Mouse (Mus musculus): Measurements from ENCODE around the gene Cd24a. TPM values are rescaled to one million over a fixed set of nuclear protein-coding genes. Genes with fewer than 3 reads are reported as not detected.

Gene Cd24a
- polyA plus RNA-seq, 1 experiment from 2014 or later, result 461 TPM

DNA sequence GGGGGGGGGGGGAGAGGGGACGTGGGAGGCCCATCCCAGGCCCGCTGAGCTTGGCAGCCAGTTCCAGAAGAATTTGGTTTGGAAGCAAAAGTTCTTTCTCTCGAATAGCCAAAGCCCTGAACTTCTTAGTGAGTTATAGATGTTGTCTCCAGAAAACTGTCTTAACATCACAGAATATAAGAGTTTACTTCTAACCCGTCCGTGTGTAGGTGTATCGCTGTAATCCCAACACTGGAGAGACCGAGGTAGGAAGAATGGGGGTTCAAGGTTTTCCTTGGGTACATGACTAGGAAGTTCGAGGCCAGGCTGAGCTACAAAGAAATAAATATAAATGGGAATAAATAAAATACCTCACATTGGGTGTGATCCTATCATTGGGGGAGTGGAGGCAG is 36.9 kb upstream of the Cd24a start:
- Histone ChIP-seq H3K27ac (ENCODE audit: low read depth) (no peak overlapping the region), H3K9me3 (ENCODE audit: low read length) (no peaks in the 10 kb centered on the region), H3K36me3 (replicated peaks; ENCODE audit: insufficient read depth, low read length) (0 out of 2 replicates have a peak, but pooled peaks cover 2% of the 10 kb centered on the region), H3K27me3 (ENCODE audit: insufficient read depth, low read length) (no peaks in the 10 kb centered on the region), H3K4me1 (ENCODE audit: insufficient read depth) (peaks cover 15% of the 10 kb centered on the region), H3K9ac (replicated peaks) (no peak overlapping the region), H3K4me2 (ENCODE audit: low read depth, low read length) (peak overlapping the region; percentile 69), H3K4me3 (ENCODE audit: low read depth, low read length) (peak overlapping the region; percentile 87)
- WGBS (ENCODE audit: insufficient replicate concordance), result 45% methylated on average over 7 of the region's 8 CpGs
- TF ChIP-seq CTCF (IDR thresholded peaks at IDR 0.05; ENCODE audit: low read depth), result no peak
- no peak for DNase-seq
- ATAC-seq, result no peak

DNA sequence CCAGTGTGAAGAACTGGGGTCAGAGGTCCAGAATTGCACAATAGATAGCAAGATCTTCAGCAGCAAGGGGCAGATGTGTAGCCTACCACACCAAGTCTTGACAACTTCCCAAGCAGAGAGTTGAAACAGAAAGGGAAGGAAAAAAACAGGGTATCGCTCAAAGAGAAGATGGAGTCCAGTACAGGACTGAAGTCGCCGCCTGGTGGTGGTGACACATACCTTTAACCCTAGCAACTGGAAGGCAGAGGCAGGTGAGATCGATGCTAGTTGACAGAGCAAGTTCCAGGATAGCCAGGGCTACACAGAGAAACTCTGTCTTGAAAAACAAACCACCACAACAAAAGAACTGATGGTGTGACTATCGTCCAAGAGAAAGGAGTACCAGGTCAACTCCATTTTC is 28.7 kb upstream of the Cd24a start:
- H3K4me3 ChIP-seq (ENCODE audit: low read depth, low read length), result no peak overlapping the region
- no peaks in the 10 kb centered on the region for H3K9me3 ChIP-seq (ENCODE audit: low read length)
- 45% methylated on average over 5 of the region's 5 CpGs for WGBS (ENCODE audit: insufficient replicate concordance)
- H3K4me2 ChIP-seq (ENCODE audit: low read depth, low read length), result no peak overlapping the region
- no peaks in the 10 kb centered on the region for H3K27me3 ChIP-seq (ENCODE audit: insufficient read depth, low read length)
- no peak overlapping the region for H3K27ac ChIP-seq (ENCODE audit: low read depth)
- peak; percentile 60; the same call in 1 of the 2 replicates for ATAC-seq
- no peak overlapping the region for H3K9ac ChIP-seq (replicated peaks)
- no peak for TF ChIP-seq EP300 (IDR thresholded peaks at IDR 0.05; ENCODE audit: low read depth)
- peak; percentile 64 for TF ChIP-seq CTCF (IDR thresholded peaks at IDR 0.05; ENCODE audit: low read depth)
- no peaks in the 10 kb centered on the region; the same call in 1 of the 2 replicates for H3K4me1 ChIP-seq (ENCODE audit: insufficient read depth)
- DNase-seq, result peak; percentile 58
- H3K36me3 ChIP-seq (replicated peaks; ENCODE audit: insufficient read depth, low read length), result no peaks in the 10 kb centered on the region

DNA sequence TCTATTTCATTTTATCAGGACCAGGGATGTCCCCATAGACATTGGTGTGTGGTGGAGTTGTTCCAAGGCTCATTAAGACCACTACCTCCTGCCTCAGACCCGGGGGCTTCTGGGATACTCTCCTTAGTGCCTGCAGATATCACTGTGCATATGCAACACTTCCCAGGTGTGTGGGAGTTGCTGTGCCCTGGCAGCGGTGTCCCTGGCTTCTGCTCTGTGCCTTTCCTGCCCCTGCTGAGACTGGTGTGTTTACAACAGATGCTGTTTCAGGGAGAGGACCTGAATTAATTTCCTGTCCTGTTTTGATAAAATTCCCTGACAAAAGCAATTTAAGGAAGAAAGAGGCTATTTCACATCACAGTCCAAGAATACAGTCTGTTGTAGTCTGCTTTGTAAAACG is 27.2 kb upstream of the Cd24a start:
- no peak for TF ChIP-seq CTCF (IDR thresholded peaks at IDR 0.05; ENCODE audit: low read depth)
- TF ChIP-seq EP300 (IDR thresholded peaks at IDR 0.05; ENCODE audit: low read depth), result no peak
- Histone ChIP-seq H3K27me3 (ENCODE audit: insufficient read depth, low read length) (no peaks in the 10 kb centered on the region), H3K4me1 (ENCODE audit: insufficient read depth) (no peaks in the 10 kb centered on the region; the same call in 1 of the 2 replicates), H3K4me2 (ENCODE audit: low read depth, low read length) (no peak overlapping the region), H3K9me3 (ENCODE audit: low read length) (no peaks in the 10 kb centered on the region), H3K9ac (replicated peaks) (no peak overlapping the region), H3K4me3 (ENCODE audit: low read depth, low read length) (no peak overlapping the region), H3K36me3 (replicated peaks; ENCODE audit: insufficient read depth, low read length) (no peaks in the 10 kb centered on the region), H3K27ac (ENCODE audit: low read depth) (no peak overlapping the region)
- ATAC-seq, result no peak
- WGBS (ENCODE audit: insufficient replicate concordance), result 42% methylated on average over 3 of the region's 3 CpGs
- DNase-seq, result no peak

DNA sequence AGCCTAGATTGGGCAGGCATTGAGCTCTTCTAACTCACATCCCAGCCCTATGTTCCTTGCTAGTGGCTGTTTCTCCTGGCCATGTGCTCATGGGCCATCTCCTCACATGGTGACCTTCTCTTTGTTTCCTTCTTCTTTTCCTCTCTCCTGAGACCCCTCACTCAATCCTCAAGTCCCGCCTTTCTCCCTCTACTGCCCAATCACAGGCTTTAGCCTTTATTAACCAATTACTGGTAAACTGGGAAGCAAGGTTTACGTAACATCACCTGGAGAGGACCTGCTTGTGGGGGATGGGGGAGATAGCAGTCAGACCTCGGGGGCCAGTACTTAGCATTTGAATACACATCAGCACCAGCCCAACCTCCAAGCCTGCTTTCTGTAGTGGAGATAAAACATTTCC is 26.7 kb upstream of the Cd24a start:
- Histone ChIP-seq H3K4me2 (ENCODE audit: low read depth, low read length) (no peak overlapping the region), H3K36me3 (replicated peaks; ENCODE audit: insufficient read depth, low read length) (no peaks in the 10 kb centered on the region), H3K27ac (ENCODE audit: low read depth) (no peak overlapping the region), H3K4me3 (ENCODE audit: low read depth, low read length) (no peak overlapping the region), H3K9me3 (ENCODE audit: low read length) (no peaks in the 10 kb centered on the region), H3K27me3 (ENCODE audit: insufficient read depth, low read length) (no peaks in the 10 kb centered on the region), H3K4me1 (ENCODE audit: insufficient read depth) (no peaks in the 10 kb centered on the region; the same call in 1 of the 2 replicates), H3K9ac (replicated peaks) (no peak overlapping the region)
- DNase-seq, result no peak
- WGBS (ENCODE audit: insufficient replicate concordance), result 49% methylated on average over 3 of the region's 3 CpGs
- TF ChIP-seq EP300 (IDR thresholded peaks at IDR 0.05; ENCODE audit: low read depth), result no peak
- no peak for TF ChIP-seq CTCF (IDR thresholded peaks at IDR 0.05; ENCODE audit: low read depth)
- no peak for ATAC-seq

- no peak for DNase-seq
- no peak overlapping the region for H3K4me3 ChIP-seq (ENCODE audit: low read depth, low read length)
Measured at GRCm38 (mm10) chr10:43557630-43558165, 20.4 kb upstream of the Cd24a start.

GRCm38 (mm10) chr10:43559313-43559712 is 18.8 kb upstream of the Cd24a start:
- Histone ChIP-seq H3K27ac (ENCODE audit: low read depth) (no peak overlapping the region), H3K27me3 (ENCODE audit: insufficient read depth, low read length) (no peaks in the 10 kb centered on the region), H3K4me2 (ENCODE audit: low read depth, low read length) (no peak overlapping the region), H3K4me1 (ENCODE audit: insufficient read depth) (no peaks in the 10 kb centered on the region), H3K4me3 (ENCODE audit: low read depth, low read length) (no peak overlapping the region), H3K9ac (replicated peaks) (no peak overlapping the region), H3K9me3 (ENCODE audit: low read length) (no peaks in the 10 kb centered on the region), H3K36me3 (replicated peaks; ENCODE audit: insufficient read depth, low read length) (no peaks in the 10 kb centered on the region)
- no peak for DNase-seq
- ATAC-seq, result no peak
- TF ChIP-seq CTCF (IDR thresholded peaks at IDR 0.05; ENCODE audit: low read depth) (no peak), EP300 (IDR thresholded peaks at IDR 0.05; ENCODE audit: low read depth) (no peak)
- 74% methylated on average over 11 of the region's 11 CpGs for WGBS (ENCODE audit: insufficient replicate concordance)

More at GRCm38 (mm10) chr10:43557630-43558165, 20.4 kb upstream of the Cd24a start:
- no peaks in the 10 kb centered on the region for H3K4me1 ChIP-seq (ENCODE audit: insufficient read depth)
- no peak for TF ChIP-seq EP300 (IDR thresholded peaks at IDR 0.05; ENCODE audit: low read depth)
- TF ChIP-seq CTCF (IDR thresholded peaks at IDR 0.05; ENCODE audit: low read depth), result no peak
- H3K36me3 ChIP-seq (replicated peaks; ENCODE audit: insufficient read depth, low read length), result no peaks in the 10 kb centered on the region
- H3K9me3 ChIP-seq (ENCODE audit: low read length), result no peaks in the 10 kb centered on the region
- no peaks in the 10 kb centered on the region for H3K27me3 ChIP-seq (ENCODE audit: insufficient read depth, low read length)
- no peak overlapping the region for H3K9ac ChIP-seq (replicated peaks)
- no peak overlapping the region for H3K4me2 ChIP-seq (ENCODE audit: low read depth, low read length)
- H3K27ac ChIP-seq (ENCODE audit: low read depth), result no peak overlapping the region
- ATAC-seq, result no peak
- WGBS (ENCODE audit: insufficient replicate concordance), result 73% methylated on average over 5 of the region's 5 CpGs
